Mouse (Mus musculus) liver, embryonic 14.5 days (tissue): ENCODE results near the gene Fbxo42. TPM values are rescaled to one million over a fixed set of nuclear protein-coding genes. Genes with fewer than 3 reads are reported as not detected.

Experiments
- ATAC-seq: fragments of 200-750 bp; cut with Nextera tagmentation; 2 replicates; pipeline ENCODE4 v1.8.0; 2017; ENCODE audit warnings: moderate number of reproducible peaks, mild to moderate bottlenecking, moderate library complexity; ENCODE audit not compliant: insufficient read depth
- DNase-seq, 3 experiments: peaks; one replicate each; pipeline ENCODE4 v3.0.0-alpha.2; 2012 to 2013; ENCODE audit warnings: low read depth in 3 of 3, low spot score in 3 of 3
- H3K27ac ChIP-seq: fragments of 300-500 bp; sonication (generic); 2 replicates; pipeline ENCODE4 v1.5.1; 2014; ENCODE audit warnings: moderate library complexity, mild to moderate bottlenecking, control low read depth, inconsistent platforms
- H3K27me3 ChIP-seq: fragments of 300-500 bp; sonication (generic); 2 replicates; pipeline ENCODE4 v1.6.1; 2014; ENCODE audit warnings: mild to moderate bottlenecking, low read length, moderate library complexity; ENCODE audit not compliant: control insufficient read depth, insufficient read depth
- H3K36me3 ChIP-seq: fragments of 300-500 bp; sonication (generic); replicated peaks from 2 replicates; pipeline ENCODE4 v1.6.1; 2014; ENCODE audit warnings: low read depth; ENCODE audit not compliant: control insufficient read depth, insufficient read depth
- H3K4me1 ChIP-seq, 2 experiments: fragments of 200-500 bp in 1 of 2; fragments of 300-500 bp in 1 of 2; sonication (generic) in 1 of 2; replicated peaks; 2 replicates each; pipeline ENCODE4 v1.6.1; 2012 to 2014; ENCODE audit warnings: antibody characterized with exemption in 1 of 2, inconsistent platforms in 1 of 2, low read length in 1 of 2; ENCODE audit not compliant: control insufficient read depth in 2 of 2, insufficient read depth in 2 of 2
- H3K4me2 ChIP-seq: fragments of 300-500 bp; sonication (generic); 2 replicates; pipeline ENCODE4 v1.6.1; 2014; ENCODE audit warnings: low read depth, mild to moderate bottlenecking, control low read depth, moderate library complexity
- H3K4me3 ChIP-seq, 2 experiments: fragments of 200-500 bp in 1 of 2; fragments of 300-500 bp in 1 of 2; sonication (generic) in 1 of 2; 2 replicates each; pipeline ENCODE4 v1.5.1; 2012 to 2014; ENCODE audit warnings: low read depth in 2 of 2, low read length in 2 of 2, mild to moderate bottlenecking in 2 of 2, control low read depth in 1 of 2, inconsistent platforms in 1 of 2, moderate library complexity in 1 of 2; ENCODE audit not compliant: insufficient read depth in 1 of 2
- H3K9ac ChIP-seq: fragments of 300-500 bp; sonication (generic); replicated peaks from 2 replicates; pipeline ENCODE4 v1.6.1; 2014; ENCODE audit warnings: mild to moderate bottlenecking, control low read depth, moderate library complexity
- H3K9me3 ChIP-seq: fragments of 300-500 bp; sonication (generic); 2 replicates; pipeline ENCODE4 v1.6.1; 2016; ENCODE audit warnings: low read length, mixed read lengths; ENCODE audit not compliant: control insufficient read depth
- CTCF ChIP-seq: IDR thresholded peaks from 2 replicates; pipeline ENCODE4 v1.5.1; 2016; ENCODE audit warnings: antibody characterized with exemption, low read depth, control low read depth
- EP300 ChIP-seq: IDR thresholded peaks from 2 replicates; pipeline ENCODE4 v1.6.1; 2016; ENCODE audit warnings: antibody characterized with exemption, low read depth
- WGBS: fragments of 180-500 bp; shearing (Covaris S2); extraction: QIAGEN DNeasy Blood & Tissue Kit; methylation state at CpG from one replicate; pipeline ENCODE4 v1.1.7; 2014; ENCODE audit not compliant: insufficient replicate concordance; 5-methylcytosine and 5-hydroxymethylcytosine counted together
- polyA plus RNA-seq, 2 experiments: library from polyadenylated mRNA; depleted of rRNA in 1 of 2; stranded (reverse) in 1 of 2; unstranded in 1 of 2; fragments of >200 nt; fragmentation: Nextera tagmentation in 1 of 2; extraction: Ambion mirVana in 1 of 2; gene quantifications; 2 replicates each; pipeline versions ENCODE4 v1.2.1 to v1.2.3; 2012 to 2014

The Fbxo42 gene
- polyA plus RNA-seq, 2 experiments: 8.3 to 17.6 TPM

- Histone ChIP-seq H3K4me1 (no peaks in the 10 kb centered on the region), H3K9me3 (no peaks in the 10 kb centered on the region), H3K36me3 (no peaks in the 10 kb centered on the region), H3K4me3 (no peak overlapping the region), H3K4me2 (no peak overlapping the region; the same call in 1 of the 2 replicates), H3K9ac (no peak overlapping the region), H3K27ac (no peak overlapping the region), H3K27me3 (peaks cover 52% of the 10 kb centered on the region)
- no peak for DNase-seq
- TF ChIP-seq EP300 (no peak), CTCF (no peak)
- 6% methylated on average over 11 of the region's 11 CpGs for WGBS
- ATAC-seq: 0 out of 2 replicates have a peak, but pooled peaks have one; percentile 12
Measured at GRCm38 (mm10) chr4:141248614-141248978, 100.9 kb downstream of the Fbxo42 start.

- TF ChIP-seq EP300 (no peak), CTCF (no peak)
Measured at GRCm38 (mm10) chr4:141249383-141249782, 101.7 kb downstream of the Fbxo42 start.

GRCm38 (mm10) chr4:141251071-141251470 is 103.4 kb downstream of the Fbxo42 start:
- DNase-seq (no peak), ATAC-seq (no peak)
- Histone ChIP-seq H3K9ac (no peak overlapping the region), H3K4me1 (no peaks in the 10 kb centered on the region), H3K27ac (no peak overlapping the region), H3K4me2 (no peak overlapping the region), H3K4me3 (no peak overlapping the region), H3K9me3 (no peaks in the 10 kb centered on the region), H3K36me3 (no peaks in the 10 kb centered on the region), H3K27me3 (peaks cover 37% of the 10 kb centered on the region)
- 73% methylated on average over 8 of the region's 8 CpGs for WGBS
- TF ChIP-seq CTCF (no peak), EP300 (no peak)

More at GRCm38 (mm10) chr4:141249383-141249782, 101.7 kb downstream of the Fbxo42 start:
- H3K27ac ChIP-seq: no peak overlapping the region
- H3K9ac ChIP-seq: no peak overlapping the region
- 49% methylated on average over 11 of the region's 11 CpGs for WGBS
- H3K9me3 ChIP-seq: no peaks in the 10 kb centered on the region
- ATAC-seq: no peak
- no peak overlapping the region for H3K4me2 ChIP-seq
- no peaks in the 10 kb centered on the region for H3K4me1 ChIP-seq
- H3K27me3 ChIP-seq: peaks cover 49% of the 10 kb centered on the region
- H3K36me3 ChIP-seq: no peaks in the 10 kb centered on the region
- no peak for DNase-seq
- no peak overlapping the region for H3K4me3 ChIP-seq

GRCm38 (mm10) chr4:141252641-141253040 is 104.9 kb downstream of the Fbxo42 start:
- 26% methylated on average over 2 of the region's 2 CpGs for WGBS
- H3K36me3 ChIP-seq: no peaks in the 10 kb centered on the region
- H3K4me3 ChIP-seq: no peak overlapping the region
- no peaks in the 10 kb centered on the region for H3K9me3 ChIP-seq
- H3K4me2 ChIP-seq: no peak overlapping the region
- H3K27ac ChIP-seq: no peak overlapping the region
- H3K4me1 ChIP-seq: no peaks in the 10 kb centered on the region
- H3K9ac ChIP-seq: no peak overlapping the region
- peaks cover 21% of the 10 kb centered on the region for H3K27me3 ChIP-seq
- no peak for DNase-seq
- no peak for ATAC-seq
- TF ChIP-seq CTCF (no peak), EP300 (no peak)

Other genes starting within 250 kb of the Fbxo42 start
- gene Padi2, start 241.6 kb upstream of the Fbxo42 start, polyA plus RNA-seq (2012; rRNA removed): 0.87 and 1.0 TPM in 2 replicates
- gene Padi2, start 241.6 kb upstream of the Fbxo42 start, polyA plus RNA-seq (2014; fragmentation: Nextera tagmentation; extraction: Ambion mirVana): 1.7 and 1.8 TPM in 2 replicates
- gene Sdhb, start 186.7 kb upstream of the Fbxo42 start, polyA plus RNA-seq (2012; rRNA removed): 68.1 and 86.1 TPM in 2 replicates
- 201 and 211 TPM in 2 replicates for gene Sdhb, start 186.7 kb upstream of the Fbxo42 start, polyA plus RNA-seq (2014; fragmentation: Nextera tagmentation; extraction: Ambion mirVana)
- 17.9 and 21.6 TPM in 2 replicates for gene Atp13a2, start 161.0 kb upstream of the Fbxo42 start, polyA plus RNA-seq (2012; rRNA removed)
- 11.4 and 14.1 TPM in 2 replicates for gene Atp13a2, start 161.0 kb upstream of the Fbxo42 start, polyA plus RNA-seq (2014; fragmentation: Nextera tagmentation; extraction: Ambion mirVana)
- 7.1 and 10.5 TPM in 2 replicates for gene Mfap2, start 137.5 kb upstream of the Fbxo42 start, polyA plus RNA-seq (2012; rRNA removed)
- 11.0 and 11.6 TPM in 2 replicates for gene Mfap2, start 137.5 kb upstream of the Fbxo42 start, polyA plus RNA-seq (2014; fragmentation: Nextera tagmentation; extraction: Ambion mirVana)
- gene Crocc, start 87.4 kb upstream of the Fbxo42 start, polyA plus RNA-seq (2012; rRNA removed): 1.3 and 1.7 TPM in 2 replicates
- gene Crocc, start 87.4 kb upstream of the Fbxo42 start, polyA plus RNA-seq (2014; fragmentation: Nextera tagmentation; extraction: Ambion mirVana): 0.35 and 0.53 TPM in 2 replicates
- gene Necap2, start 69.6 kb upstream of the Fbxo42 start, polyA plus RNA-seq (2012; rRNA removed): 58.9 and 60.3 TPM in 2 replicates
- gene Necap2, start 69.6 kb upstream of the Fbxo42 start, polyA plus RNA-seq (2014; fragmentation: Nextera tagmentation; extraction: Ambion mirVana): 88.7 and 99.5 TPM in 2 replicates
- 0.03 TPM in 1 of 2 replicates, not detected in the other for gene Spata21, start 59.6 kb upstream of the Fbxo42 start, polyA plus RNA-seq (2012; rRNA removed)
- gene Spata21, start 59.6 kb upstream of the Fbxo42 start, polyA plus RNA-seq (2014; fragmentation: Nextera tagmentation; extraction: Ambion mirVana): not detected in 2 replicates
- gene Szrd1, start 8.1 kb upstream of the Fbxo42 start, polyA plus RNA-seq (2012; rRNA removed): 13.3 and 14.2 TPM in 2 replicates
- gene Szrd1, start 8.1 kb upstream of the Fbxo42 start, polyA plus RNA-seq (2014; fragmentation: Nextera tagmentation; extraction: Ambion mirVana): 14.3 and 17.2 TPM in 2 replicates
- 0.78 and 0.87 TPM in 2 replicates for gene Rsg1, start 66.0 kb downstream of the Fbxo42 start, polyA plus RNA-seq (2012; rRNA removed)
- 0.56 and 1.2 TPM in 2 replicates for gene Rsg1, start 66.0 kb downstream of the Fbxo42 start, polyA plus RNA-seq (2014; fragmentation: Nextera tagmentation; extraction: Ambion mirVana)
- gene Arhgef19, start 91.6 kb downstream of the Fbxo42 start, polyA plus RNA-seq (2012; rRNA removed): 0.88 and 0.92 TPM in 2 replicates
- gene Arhgef19, start 91.6 kb downstream of the Fbxo42 start, polyA plus RNA-seq (2014; fragmentation: Nextera tagmentation; extraction: Ambion mirVana): 0.57 and 0.72 TPM in 2 replicates
- 1.6 TPM in 2 replicates for gene Epha2, start 153.3 kb downstream of the Fbxo42 start, polyA plus RNA-seq (2012; rRNA removed)
- 0.29 and 0.45 TPM in 2 replicates for gene Epha2, start 153.3 kb downstream of the Fbxo42 start, polyA plus RNA-seq (2014; fragmentation: Nextera tagmentation; extraction: Ambion mirVana)
- 0.03 and 0.09 TPM in 2 replicates for gene Fam131c, start 220.3 kb downstream of the Fbxo42 start, polyA plus RNA-seq (2012; rRNA removed)
- 0.09 TPM in 1 of 2 replicates, not detected in the other for gene Fam131c, start 220.3 kb downstream of the Fbxo42 start, polyA plus RNA-seq (2014; fragmentation: Nextera tagmentation; extraction: Ambion mirVana)